Mouse (Mus musculus) layer of hippocampus, adult 2 months (tissue): ENCODE measurements around the gene G3bp1. TPM values are rescaled to one million over a fixed set of nuclear protein-coding genes. Genes with fewer than 3 reads are reported as not detected.

Source experiments
- DNase-seq, 2 experiments: peaks; one replicate each; pipeline ENCODE4 v3.0.0; 2022; ENCODE audit warnings: low spot score in 2 of 2
- H3K27ac ChIP-seq: fragments of 200-600 bp; 2 replicates; pipeline ENCODE4 v1.8.1; 2022
- H3K4me3 ChIP-seq: fragments of 200-600 bp; 2 replicates; pipeline ENCODE4 v1.8.1; 2022; ENCODE audit warnings: mild to moderate bottlenecking
- CTCF ChIP-seq: fragments of 200-600 bp; conservative IDR thresholded peaks from 2 replicates; pipeline ENCODE4 v1.8.1; 2022; ENCODE audit warnings: antibody characterized with exemption, mild to moderate bottlenecking, moderate library complexity
- total RNA-seq, 2 experiments: library from RNA; stranded (reverse); gene quantifications; 2 replicates each; pipeline ENCODE4 v1.2.3; 2021

The G3bp1 gene
- total RNA-seq, 2 experiments from 2014 or later: 36.4 TPM

DNA sequence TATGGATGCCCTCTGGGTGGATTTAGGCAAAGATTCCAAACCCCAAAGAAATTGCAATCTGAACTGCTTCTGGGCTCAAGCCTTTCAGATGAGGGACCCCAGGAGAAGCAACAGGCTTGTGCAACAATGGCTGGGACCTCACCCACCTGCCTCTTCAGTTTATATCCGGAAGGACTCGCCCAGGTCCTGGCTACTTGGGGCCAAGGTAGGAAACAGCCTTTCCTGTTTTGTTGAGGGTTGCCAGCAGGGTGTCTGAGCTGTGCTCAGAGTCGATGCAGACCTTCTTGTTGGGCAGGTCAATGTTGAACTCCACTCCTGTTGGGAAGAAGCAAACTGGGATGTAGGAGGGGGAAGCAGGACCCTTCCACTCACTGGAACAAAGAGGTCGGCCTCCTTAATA, 19.2 kb upstream of the G3bp1 start:
- DNase-seq: no peak
- Histone ChIP-seq H3K4me3 (no peak overlapping the region), H3K27ac (peak overlapping the region; percentile 64; the same call in 1 of the 2 replicates)
- TF ChIP-seq CTCF: 0 out of 2 replicates have a peak, but pooled peaks have one; percentile 9

DNA sequence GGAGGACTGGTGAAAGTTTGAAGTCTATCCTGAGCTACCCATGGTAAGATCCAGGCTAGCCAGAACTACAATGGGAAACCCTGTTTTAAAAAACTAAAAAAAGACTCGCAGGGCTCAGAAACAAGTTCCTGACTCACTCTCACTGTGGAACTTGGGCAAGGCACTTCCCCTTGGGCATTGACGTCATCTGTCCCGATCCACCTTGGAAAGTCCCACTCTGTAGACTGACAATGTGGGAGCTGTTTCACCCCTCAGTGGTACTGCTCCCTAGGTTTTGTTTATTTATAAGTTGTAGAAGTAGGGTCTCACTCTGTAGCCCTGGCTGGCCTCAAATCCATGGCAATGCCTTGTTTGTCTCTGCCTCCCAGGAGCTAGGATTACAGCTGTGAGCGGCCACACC, 15.8 kb upstream of the G3bp1 start:
- no peak overlapping the region for H3K4me3 ChIP-seq
- no peak for DNase-seq
- no peak for TF ChIP-seq CTCF
- H3K27ac ChIP-seq: peak overlapping the region; percentile 51; the same call in 1 of the 2 replicates

DNA sequence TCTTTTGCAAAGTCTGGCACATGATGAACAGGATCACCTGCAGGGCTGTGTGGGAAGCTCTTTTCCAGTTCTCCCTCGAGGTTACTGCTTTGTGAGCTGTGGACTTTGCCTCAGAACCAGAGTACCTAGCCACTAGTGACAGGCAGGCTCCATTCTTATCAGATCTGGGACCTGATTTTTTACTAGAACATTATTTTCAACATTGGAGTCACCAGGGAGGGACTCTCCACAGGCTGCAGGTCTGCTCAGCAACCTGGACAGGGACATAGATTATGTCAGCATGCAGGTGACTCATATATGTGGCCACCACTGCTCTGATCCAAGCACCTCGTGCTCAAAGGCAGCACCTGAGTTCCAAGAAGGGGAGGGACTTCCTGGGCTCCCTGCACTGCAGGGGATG, 14.3 kb upstream of the G3bp1 start:
- DNase-seq: no peak
- no peak for TF ChIP-seq CTCF
- Histone ChIP-seq H3K27ac (no peak overlapping the region), H3K4me3 (no peak overlapping the region)

DNA sequence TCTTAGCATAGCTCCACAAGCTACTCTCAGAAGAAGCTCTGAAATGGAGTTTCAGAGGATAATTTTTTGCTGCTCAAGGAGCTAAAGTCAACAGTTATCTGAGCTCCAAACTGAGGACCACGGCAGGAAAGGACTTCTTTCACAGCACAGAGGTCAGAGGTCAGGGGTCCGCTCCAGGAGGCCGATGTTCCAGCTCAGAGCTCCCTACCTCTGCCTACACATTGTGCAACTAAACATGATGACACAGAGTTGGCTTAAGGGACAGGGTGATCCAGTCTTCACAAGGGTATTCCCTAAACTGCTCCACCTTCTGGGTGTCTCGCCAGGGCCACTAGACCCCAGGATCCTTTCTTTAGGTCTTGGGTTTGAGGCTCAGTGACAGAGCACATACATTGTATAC, 11.0 kb upstream of the G3bp1 start:
- no peak overlapping the region for H3K27ac ChIP-seq
- TF ChIP-seq CTCF: no peak
- no peak overlapping the region for H3K4me3 ChIP-seq
- no peak for DNase-seq

DNA sequence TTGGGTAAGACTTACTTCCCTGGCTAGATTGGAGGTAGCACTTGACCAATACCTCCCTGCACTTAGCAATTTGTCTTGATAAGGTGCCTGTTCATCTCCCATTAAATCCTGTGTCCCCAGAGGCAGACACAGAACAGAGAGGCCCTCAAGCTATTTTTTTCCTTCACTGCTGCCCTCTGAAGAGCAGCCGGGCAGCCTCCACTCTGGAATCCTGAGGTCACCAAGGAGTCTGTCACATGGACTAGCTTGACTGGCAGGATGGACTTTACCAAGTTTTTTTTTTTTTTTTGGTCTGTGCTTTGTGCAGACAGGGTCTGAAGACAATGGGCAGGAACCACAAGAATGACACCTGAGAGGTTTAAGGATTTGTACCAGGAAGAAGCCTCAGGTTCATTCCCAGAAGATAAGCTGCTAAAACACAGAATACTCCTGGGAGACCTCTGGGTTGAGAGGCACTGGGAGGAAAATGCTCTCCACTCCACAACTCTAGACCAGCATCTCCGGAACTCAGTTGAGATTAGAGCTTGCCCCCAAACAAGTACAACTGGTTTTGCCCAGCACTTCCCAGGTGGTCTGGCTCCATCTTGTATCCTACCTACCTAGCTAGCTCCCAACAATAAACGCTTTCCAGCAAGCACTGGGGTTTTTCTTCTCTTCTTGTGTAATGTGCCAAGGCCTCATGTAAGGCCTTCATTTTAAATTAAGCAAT, 9.5 kb upstream of the G3bp1 start:
- peak overlapping the region; percentile 93 for H3K4me3 ChIP-seq
- peak overlapping the region; percentile 89; the same call in 1 of the 2 replicates for H3K27ac ChIP-seq
- DNase-seq: no peak
- TF ChIP-seq CTCF: no peak

DNA sequence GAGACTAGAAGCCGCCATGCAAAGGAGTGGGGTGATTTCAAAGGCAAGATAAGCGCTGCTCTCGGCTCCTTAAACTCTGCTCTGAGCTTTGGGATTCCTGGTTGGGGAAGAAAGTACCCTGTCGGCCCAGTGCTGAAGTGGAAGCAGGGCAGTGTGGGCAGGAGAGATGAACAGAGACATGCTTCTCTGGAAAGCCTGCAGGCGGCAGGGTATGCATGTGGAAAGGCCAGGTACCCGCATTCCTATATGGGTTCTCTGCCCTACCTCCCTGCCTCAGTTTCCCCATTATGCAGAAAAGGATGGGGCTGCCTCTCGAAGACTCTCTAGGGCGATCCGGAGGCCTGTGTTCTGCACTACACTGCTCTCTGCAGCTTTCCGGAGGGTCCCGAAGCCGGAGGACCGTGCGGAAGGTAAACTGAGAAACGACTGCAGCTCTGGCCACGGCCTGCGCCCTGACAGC, 8.9 kb upstream of the G3bp1 start:
- H3K4me3 ChIP-seq: peak overlapping the region; percentile 93
- H3K27ac ChIP-seq: peak overlapping the region; percentile 89
- TF ChIP-seq CTCF: peak; percentile 64
- DNase-seq: peak; percentile 22 to 24

DNA sequence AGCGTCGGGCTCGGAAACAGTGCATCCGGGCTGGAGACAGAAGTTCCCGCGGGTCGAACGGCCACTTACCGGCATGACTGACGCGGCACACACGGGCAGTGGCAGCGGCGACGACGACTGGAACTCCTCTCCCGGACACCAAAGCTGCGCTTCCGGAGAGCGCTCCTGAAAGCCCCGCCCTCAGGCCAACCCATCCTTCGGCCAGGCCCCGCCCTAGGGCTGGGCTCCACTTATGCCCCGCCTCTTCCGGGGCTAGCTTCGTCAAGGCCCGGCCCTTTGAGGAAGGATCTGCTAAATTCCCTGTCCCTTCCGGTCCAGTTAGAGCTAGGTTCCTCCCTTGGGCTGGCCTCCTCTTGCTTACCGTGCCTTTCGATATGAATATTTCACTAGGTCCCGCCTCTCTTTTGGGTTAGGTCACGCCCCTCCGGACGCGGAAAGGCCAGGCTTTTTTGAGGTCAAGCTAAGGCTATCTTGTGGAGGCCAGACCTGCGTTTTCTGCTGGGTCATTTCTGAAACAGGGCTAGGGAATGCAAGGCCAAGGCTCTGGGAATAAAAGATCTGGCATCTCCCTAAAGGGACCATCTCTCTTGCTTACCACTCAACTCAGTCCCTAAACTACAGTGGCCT, 8.4 kb upstream of the G3bp1 start, which contains the start of gene Atox1:
TSS of gene Atox1 (minus strand) at position 221 of the 627 bp plus-strand sequence.
- peak within 1 kb of the TSS; percentile 89 for H3K27ac ChIP-seq
- TF ChIP-seq CTCF: no peak
- DNase-seq: peak; percentile 92 to 96
- H3K4me3 ChIP-seq: peak within 1 kb of the TSS; percentile 93

DNA sequence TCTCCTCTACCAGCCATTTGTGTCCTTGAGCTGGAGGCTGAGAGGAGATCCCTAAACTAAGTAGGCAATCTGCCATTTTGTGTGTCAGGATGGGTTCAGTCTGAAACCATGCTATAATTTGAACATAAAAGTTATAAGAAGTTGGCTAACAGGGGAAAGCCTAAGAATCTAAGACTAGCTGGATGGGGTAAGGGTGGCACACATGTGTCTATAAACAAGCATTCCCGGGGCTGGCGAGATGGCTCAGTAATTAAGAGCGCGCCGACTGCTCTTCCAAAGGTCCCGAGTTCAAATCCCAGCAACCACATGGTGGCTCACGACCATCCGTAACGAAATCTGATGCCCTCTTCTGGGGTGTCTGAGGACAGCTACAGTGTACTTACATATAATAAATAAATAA, 7.3 kb upstream of the G3bp1 start:
- DNase-seq: no peak
- TF ChIP-seq CTCF: no peak
- Histone ChIP-seq H3K27ac (no peak overlapping the region), H3K4me3 (no peak overlapping the region)

DNA sequence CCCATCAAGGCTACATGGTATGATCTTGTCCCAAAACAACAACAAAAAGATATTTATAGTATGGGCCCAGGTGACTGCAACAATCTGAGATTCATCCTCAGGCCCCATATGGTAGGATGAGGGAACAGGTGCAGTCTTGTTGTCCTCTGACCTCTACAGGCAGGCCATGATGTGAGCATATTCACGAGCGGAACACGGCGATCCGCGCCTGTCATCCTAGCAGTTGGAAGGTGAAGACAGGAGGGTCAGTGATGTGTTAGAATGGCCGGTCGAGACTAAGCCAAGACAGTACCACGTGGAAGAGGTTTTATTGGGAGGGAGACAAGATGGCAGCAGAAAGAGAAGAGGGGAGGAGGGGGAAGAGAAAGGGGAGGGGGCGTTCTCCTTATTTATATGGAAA, 4.8 kb upstream of the G3bp1 start:
- DNase-seq: no peak
- H3K4me3 ChIP-seq: no peak overlapping the region
- H3K27ac ChIP-seq: no peak overlapping the region
- TF ChIP-seq CTCF: no peak

DNA sequence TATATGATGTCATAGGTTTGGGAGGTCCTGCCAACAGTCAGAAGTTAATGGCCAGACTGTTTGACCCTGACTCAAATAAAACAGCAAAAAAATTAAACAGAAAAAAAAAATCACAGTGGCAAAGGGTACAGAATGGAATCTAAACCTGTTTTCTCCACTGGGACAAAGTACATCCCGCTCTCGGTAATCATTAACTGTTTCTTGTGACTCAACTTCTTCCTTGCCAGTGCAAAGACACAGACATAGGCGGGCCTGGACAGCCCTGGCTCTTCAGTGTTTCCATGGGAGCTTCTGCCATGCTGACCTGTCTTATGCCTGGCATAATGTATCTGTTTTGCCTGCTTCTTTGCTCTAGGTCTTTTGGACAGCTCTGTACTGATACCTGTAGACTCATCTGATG, 4.3 kb upstream of the G3bp1 start:
- no peak overlapping the region for H3K4me3 ChIP-seq
- no peak overlapping the region for H3K27ac ChIP-seq
- no peak for TF ChIP-seq CTCF
- no peak for DNase-seq

DNA sequence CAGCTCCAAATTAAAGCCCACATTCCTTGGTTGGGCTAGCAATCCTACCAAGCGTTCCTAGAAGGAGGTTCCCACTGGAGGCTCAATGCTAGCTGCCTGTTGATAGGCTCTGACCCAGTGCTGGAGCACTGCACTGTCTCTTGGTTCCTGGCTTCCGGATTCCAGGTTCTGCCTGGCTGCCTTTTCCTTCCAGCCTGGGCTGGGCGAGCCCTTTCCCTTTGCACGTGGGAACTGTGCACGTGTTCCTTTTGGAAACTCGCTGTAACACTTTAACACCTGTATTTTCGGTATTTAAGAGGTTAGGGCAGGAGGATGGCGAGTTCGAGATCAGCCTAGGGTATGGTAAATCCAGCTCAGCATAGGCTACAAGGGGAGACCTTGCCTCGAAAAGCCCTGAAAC, 1.5 kb upstream of the G3bp1 start:
- DNase-seq: no peak
- H3K4me3 ChIP-seq: peak overlapping the region; percentile 73; the same call in 1 of the 2 replicates
- H3K27ac ChIP-seq: peak overlapping the region; percentile 98
- no peak for TF ChIP-seq CTCF

DNA sequence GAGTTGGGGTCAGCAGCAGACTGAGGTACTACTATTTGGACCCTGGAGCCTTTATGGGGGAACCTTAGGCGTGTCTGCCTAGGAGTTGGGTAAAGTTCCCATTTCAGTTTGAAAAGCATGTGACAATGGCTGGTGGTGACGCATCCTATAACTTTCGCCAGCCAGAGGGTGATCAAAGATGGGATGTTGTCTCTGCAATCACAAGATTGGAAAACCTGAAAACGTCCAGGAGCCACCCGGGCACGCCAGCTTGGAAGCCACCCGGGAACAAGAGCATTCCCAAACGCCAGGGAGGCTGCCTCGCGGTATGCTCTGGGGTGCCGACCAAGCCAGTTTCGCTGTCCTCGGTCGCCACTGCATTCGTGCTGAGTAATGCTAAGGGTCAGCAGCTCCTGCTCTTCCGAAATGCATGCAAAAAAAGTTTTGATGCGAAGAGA, 856 bp upstream of the G3bp1 start:
- H3K27ac ChIP-seq: peak overlapping the region; percentile 98
- DNase-seq: no peak
- TF ChIP-seq CTCF: no peak
- peak overlapping the region; percentile 73 for H3K4me3 ChIP-seq

DNA sequence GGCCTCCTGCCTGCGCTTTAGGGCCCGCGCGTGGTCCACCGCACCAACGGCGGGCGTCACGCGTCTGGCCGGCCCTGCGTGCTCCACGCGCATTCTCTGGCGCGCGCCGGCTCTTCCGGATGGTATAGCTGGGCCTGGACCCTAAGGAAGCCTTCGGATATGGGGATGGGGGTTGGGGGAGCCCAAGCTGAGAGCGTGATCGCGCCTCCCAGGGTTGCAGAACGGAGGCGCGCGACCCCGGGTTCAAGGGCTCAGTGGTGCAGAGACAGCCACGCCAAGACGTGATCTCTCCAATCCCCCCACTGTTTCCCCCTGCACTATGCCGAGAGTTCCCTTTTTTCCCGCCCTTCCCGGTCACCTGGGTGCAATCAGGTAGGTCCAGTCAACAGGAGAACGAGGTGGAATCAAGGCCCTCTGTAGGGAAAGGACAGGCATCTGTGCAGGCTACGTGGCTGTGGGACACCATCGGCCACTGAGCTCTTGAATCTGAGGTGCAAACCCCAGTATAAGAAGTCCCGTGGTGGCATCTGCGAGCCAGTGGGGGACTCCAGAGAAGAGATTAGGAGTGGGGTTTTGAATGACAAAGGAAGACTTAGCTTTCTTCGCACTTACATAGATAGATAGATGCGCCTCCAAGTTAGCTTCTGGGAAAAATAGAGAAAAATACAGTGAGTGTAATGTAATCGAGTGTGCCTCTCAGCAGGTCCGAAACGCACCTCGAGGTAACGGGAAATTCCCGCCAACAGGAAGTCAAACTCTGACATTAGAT, 622 bp downstream of the G3bp1 start:
- peak overlapping the region; percentile 93 for H3K27ac ChIP-seq
- no peak for TF ChIP-seq CTCF
- H3K4me3 ChIP-seq: peak overlapping the region; percentile 85
- peak; percentile 18 to 19 for DNase-seq
